Mouse (Mus musculus): Measurements from ENCODE around the gene Atat1.

DNA sequence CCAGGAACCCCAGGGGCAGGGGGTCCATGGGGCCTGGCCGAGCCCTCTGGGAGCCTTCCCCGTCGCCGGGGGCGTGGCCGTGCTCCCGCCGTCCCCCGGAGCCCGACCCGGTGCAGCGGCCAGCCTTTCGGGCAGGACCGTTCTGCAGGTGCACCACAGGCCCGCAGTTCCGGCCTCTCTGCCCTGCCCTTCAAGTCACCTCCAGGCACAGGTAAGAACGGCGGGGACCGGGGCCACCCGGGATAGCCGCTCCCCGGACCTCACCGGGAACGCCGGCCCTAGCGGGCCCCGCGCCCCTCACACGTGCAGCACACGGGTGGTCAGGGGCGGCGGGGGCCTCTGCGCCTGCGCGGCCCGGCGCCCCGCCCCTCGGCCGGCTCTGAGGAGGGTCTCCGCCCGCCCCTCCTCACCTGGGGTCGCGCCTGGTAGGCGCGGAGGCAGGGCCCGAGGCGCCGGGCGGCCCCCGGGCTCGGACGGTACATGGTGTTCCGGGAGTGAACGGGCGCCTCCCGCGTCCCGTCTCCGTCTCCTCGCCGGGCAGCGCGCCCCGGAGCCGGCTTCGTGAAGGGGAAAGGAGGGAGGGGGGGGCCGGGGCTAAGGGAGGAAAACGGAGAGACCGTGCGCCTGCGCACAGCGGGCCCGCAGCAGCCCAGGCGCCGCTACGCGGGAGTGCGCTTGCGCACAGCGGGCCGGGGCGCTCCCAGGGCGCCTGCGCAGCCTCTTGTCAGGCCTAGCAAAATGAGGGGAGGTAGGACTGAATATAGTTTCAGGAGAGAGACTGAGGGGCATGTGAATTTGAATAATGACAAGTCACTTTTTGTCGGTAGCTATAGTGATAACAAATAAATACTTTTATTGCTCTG, 12.9 kb downstream of the Atat1 start, which contains the start of gene 2310061I04Rik:
- 0 out of 2 replicates have a peak, but pooled peaks have one; percentile 10 for TF ChIP-seq CTCF (IDR thresholded peaks at IDR 0.05; ENCODE audit: insufficient read depth, low read depth, low read length)
- TF ChIP-seq POLR2A (IDR thresholded peaks at IDR 0.05; ENCODE audit: insufficient read depth, low read depth, low read length): peak; percentile 67

Data from olfactory bulb, adult 2 months (tissue).